Mouse (Mus musculus): ENCODE results near the gene Cfc1. TPM values are rescaled to one million over a fixed set of nuclear protein-coding genes. Genes with fewer than 3 reads are reported as not detected.

The Cfc1 gene
- polyA plus RNA-seq, 1 experiment, result 0.26 TPM

DNA sequence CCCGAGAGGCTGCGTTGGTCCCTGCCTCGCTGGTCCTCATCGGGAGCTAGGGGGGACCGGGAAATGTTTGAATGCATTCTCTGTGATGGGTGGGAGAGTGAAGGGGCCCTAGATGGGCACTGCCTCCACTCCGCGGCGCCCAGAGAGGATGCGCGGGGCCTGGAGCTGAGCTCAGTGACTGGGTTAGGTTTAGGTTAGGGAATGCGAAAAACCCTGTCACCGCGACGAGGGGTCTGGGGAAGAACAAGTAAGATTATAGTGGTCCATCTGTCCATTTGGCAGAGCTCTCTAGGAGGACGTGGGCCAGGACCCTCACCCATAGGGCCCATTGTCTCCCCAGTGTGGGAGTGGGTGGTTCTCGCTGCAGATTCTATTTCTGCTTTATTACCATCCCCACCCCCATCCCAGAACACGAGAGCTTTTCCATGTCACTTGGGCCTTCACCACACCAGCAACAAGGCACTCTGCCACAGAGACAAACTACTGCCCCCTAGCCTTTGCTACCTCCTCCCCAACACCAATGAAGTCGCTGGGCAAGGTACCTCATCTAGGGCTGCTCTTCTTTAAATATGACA lies 44.4 kb downstream of the Cfc1 start:
- peaks cover 20% of the 10 kb centered on the region for H3K4me1 ChIP-seq (ENCODE audit: control insufficient read depth, insufficient read depth, low read length)
- H3K27me3 ChIP-seq (ENCODE audit: control insufficient read depth, insufficient read depth, low read length), result no peaks in the 10 kb centered on the region
- under 1% methylated on average over 18 of the region's 18 CpGs for WGBS
- DNase-seq, result peak; percentile 71 to 77
- peak; percentile 42; the same call in 1 of the 2 replicates for TF ChIP-seq CTCF (IDR thresholded peaks at IDR 0.05; ENCODE audit: borderline replicate concordance, insufficient read depth, low read depth, low read length)
- no peak for TF ChIP-seq POLR2A (IDR thresholded peaks at IDR 0.05; ENCODE audit: borderline replicate concordance, insufficient read depth, low read length)
- H3K27ac ChIP-seq (ENCODE audit: insufficient read depth, low read length), result peak overlapping the region; percentile 99
- H3K4me3 ChIP-seq (replicated peaks; ENCODE audit: insufficient read depth, low read depth, low read length), result peak overlapping the region; percentile 97

DNA sequence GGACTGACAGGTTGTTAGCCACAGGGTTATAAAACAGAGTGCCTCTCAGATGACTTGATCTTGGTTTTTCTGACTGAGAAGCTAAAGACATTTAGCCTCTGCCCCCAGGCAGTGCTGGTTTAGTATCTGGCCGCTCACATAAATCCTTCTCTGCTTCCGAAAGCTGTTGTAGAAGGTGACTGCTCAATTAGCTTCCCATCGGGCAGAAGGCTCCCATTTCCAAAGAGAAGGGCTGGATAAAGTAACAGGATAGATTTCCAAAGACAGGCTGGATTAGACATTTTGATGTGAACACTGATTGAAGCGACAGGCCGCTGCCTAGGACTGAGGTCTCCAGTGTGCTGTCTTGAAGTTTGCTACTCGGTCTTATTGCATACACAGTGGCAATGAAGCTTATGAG lies 46.8 kb downstream of the Cfc1 start:
- no peaks in the 10 kb centered on the region for H3K27me3 ChIP-seq (ENCODE audit: control insufficient read depth, insufficient read depth, low read length)
- peak overlapping the region; percentile 49 for H3K4me3 ChIP-seq (replicated peaks; ENCODE audit: insufficient read depth, low read depth, low read length)
- peaks cover 34% of the 10 kb centered on the region for H3K4me1 ChIP-seq (ENCODE audit: control insufficient read depth, insufficient read depth, low read length)
- TF ChIP-seq POLR2A (IDR thresholded peaks at IDR 0.05; ENCODE audit: borderline replicate concordance, insufficient read depth, low read length), result no peak
- TF ChIP-seq CTCF (IDR thresholded peaks at IDR 0.05; ENCODE audit: borderline replicate concordance, insufficient read depth, low read depth, low read length), result no peak
- peak overlapping the region; percentile 70 for H3K27ac ChIP-seq (ENCODE audit: insufficient read depth, low read length)
- peak in 1 of 2 experiments; percentile 42 for DNase-seq
- WGBS, result 21% methylated on average over 6 of the region's 6 CpGs

DNA sequence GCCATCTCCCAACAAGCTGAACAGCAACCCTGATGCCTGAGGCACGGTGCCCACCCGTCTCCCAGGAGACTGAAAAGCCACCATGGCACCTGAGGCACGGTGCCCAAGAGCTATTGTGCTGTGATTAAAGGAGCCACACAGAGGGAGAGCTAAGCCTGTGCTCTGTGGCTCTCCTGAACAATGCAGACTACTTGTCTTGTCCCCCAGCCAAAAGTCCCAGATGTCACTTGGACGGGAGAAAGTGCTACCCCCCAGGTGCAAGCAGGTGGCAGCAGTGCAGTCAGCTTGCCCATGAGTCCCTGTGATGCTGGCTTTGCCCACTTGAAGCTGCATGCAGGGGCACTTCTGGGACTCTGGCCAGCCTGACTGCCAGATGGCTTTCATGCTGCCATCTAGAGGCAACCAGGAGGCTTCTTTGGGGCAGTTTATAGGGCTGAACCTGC lies 48.4 kb downstream of the Cfc1 start:
- peak overlapping the region; percentile 93 for H3K27ac ChIP-seq (ENCODE audit: insufficient read depth, low read length)
- TF ChIP-seq POLR2A (IDR thresholded peaks at IDR 0.05; ENCODE audit: borderline replicate concordance, insufficient read depth, low read length) (peak; percentile 28; the same call in 1 of the 2 replicates), CTCF (IDR thresholded peaks at IDR 0.05; ENCODE audit: borderline replicate concordance, insufficient read depth, low read depth, low read length) (peak; percentile 76)
- 2% methylated on average over 4 of the region's 4 CpGs for WGBS
- peak overlapping the region; percentile 6 for H3K4me3 ChIP-seq (replicated peaks; ENCODE audit: insufficient read depth, low read depth, low read length)
- H3K27me3 ChIP-seq (ENCODE audit: control insufficient read depth, insufficient read depth, low read length), result no peaks in the 10 kb centered on the region
- DNase-seq, result peak; percentile 97 to 100
- H3K4me1 ChIP-seq (ENCODE audit: control insufficient read depth, insufficient read depth, low read length), result peaks cover 39% of the 10 kb centered on the region

DNA sequence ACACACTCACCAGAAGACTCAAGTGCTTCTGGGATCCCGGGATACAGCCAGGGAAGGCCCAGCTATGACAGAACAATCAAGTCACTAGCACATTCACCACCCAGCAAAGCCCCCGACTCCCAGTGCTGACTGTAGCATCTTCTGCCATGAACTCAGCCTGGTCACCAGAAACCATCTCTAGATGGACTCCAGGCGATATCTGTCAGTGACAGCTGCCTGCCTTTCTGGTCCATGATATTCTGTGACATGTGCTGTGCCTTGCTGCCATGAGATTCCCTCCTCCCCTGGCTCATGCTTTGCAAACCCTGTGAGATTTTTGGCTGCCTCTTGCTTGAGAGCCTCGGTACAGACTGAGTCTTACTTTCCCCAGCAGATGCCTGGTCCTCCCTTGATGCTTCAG lies 49.3 kb downstream of the Cfc1 start:
- 11% methylated on average over 4 of the region's 4 CpGs for WGBS
- TF ChIP-seq CTCF (IDR thresholded peaks at IDR 0.05; ENCODE audit: borderline replicate concordance, insufficient read depth, low read depth, low read length) (no peak), POLR2A (IDR thresholded peaks at IDR 0.05; ENCODE audit: borderline replicate concordance, insufficient read depth, low read length) (no peak)
- H3K4me1 ChIP-seq (ENCODE audit: control insufficient read depth, insufficient read depth, low read length), result peaks cover 48% of the 10 kb centered on the region
- no peaks in the 10 kb centered on the region for H3K27me3 ChIP-seq (ENCODE audit: control insufficient read depth, insufficient read depth, low read length)
- no peak overlapping the region for H3K4me3 ChIP-seq (replicated peaks; ENCODE audit: insufficient read depth, low read depth, low read length)
- DNase-seq, result peak; percentile 59 to 72
- H3K27ac ChIP-seq (ENCODE audit: insufficient read depth, low read length), result peak overlapping the region; percentile 93

DNA sequence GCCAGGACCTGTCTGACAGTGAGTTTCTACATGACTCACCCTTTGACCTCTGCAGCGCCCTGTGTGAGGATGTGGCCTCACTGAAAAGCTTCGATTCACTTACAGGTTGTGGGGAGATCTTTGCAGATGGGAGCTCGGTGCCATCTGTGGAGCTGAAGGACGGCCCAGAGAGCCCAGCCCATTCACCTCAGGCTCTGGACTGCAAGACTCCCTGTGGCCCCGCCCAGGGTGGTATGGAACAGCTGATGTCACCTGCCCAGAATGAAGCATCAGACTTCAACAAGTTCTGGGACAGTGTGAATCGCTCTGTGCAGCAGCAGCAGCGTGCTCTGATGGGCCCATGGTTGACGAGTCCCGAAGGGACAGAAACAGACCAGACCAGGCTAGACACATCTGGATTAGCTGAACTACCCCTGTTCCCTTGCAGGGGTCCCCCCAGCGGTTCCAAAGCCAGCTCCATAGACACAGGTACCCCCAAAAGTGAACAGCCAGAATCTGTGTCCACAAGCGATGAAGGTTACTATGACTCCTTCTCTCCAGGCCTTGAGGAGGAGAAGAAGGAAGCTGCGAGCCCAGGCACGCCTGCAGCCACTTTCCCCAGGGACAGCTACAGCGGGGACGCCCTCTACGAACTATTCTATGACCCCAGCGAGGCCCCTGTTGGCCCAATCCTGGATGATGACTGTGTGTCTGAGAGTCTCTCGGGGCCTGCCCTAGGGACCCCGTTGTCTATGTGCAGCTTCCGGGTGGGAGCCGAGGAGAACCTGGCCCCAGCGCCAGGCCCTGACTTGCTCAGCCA lies 52.0 kb downstream of the Cfc1 start:
- Histone ChIP-seq H3K27ac (ENCODE audit: insufficient read depth, low read length) (0 out of 2 replicates have a peak overlapping the region, but pooled peaks have one; percentile 28), H3K4me1 (ENCODE audit: control insufficient read depth, insufficient read depth, low read length) (peaks cover 65% of the 10 kb centered on the region), H3K4me3 (replicated peaks; ENCODE audit: insufficient read depth, low read depth, low read length) (no peak overlapping the region), H3K27me3 (ENCODE audit: control insufficient read depth, insufficient read depth, low read length) (no peaks in the 10 kb centered on the region)
- WGBS, result 82% methylated on average over 22 of the region's 22 CpGs
- TF ChIP-seq POLR2A (IDR thresholded peaks at IDR 0.05; ENCODE audit: borderline replicate concordance, insufficient read depth, low read length) (no peak), CTCF (IDR thresholded peaks at IDR 0.05; ENCODE audit: borderline replicate concordance, insufficient read depth, low read depth, low read length) (no peak)
- DNase-seq, result peak in 1 of 2 experiments; percentile 18

Other genes with a start within 250 kb of the Cfc1 start
- gene Ccdc115, start 96.0 kb upstream of the Cfc1 start, polyA plus RNA-seq (2012; rRNA removed), result 30.5 and 31.5 TPM in 2 replicates
- gene Imp4, start 95.8 kb upstream of the Cfc1 start, polyA plus RNA-seq (2012; rRNA removed), result 31.8 and 32.1 TPM in 2 replicates
- gene Ptpn18, start 75.9 kb upstream of the Cfc1 start, polyA plus RNA-seq (2012; rRNA removed), result 4.7 and 5.4 TPM in 2 replicates
- not detected in 2 replicates for gene Prss39, start 37.2 kb upstream of the Cfc1 start, polyA plus RNA-seq (2012; rRNA removed)
- gene Prss40, start 25.3 kb downstream of the Cfc1 start, polyA plus RNA-seq (2012; rRNA removed), result not detected in 2 replicates
- 27.4 and 30.5 TPM in 2 replicates for gene Amer3, start 44.0 kb downstream of the Cfc1 start, polyA plus RNA-seq (2012; rRNA removed)

All from cerebellum, adult 2 months (tissue).